Mouse (Mus musculus) cortical plate, adult 2 months (tissue): ENCODE results near the gene Pakap. TPM values are rescaled to one million over a fixed set of nuclear protein-coding genes. Genes with fewer than 3 reads are reported as not detected.

Experiments used
- H3K27ac ChIP-seq: fragments of 200-500 bp; 2 replicates; pipeline ENCODE4 v1.5.1; 2012; ENCODE audit warnings: low read length, control low read depth, inconsistent platforms; ENCODE audit not compliant: insufficient read depth
- H3K4me1 ChIP-seq: fragments of 200-500 bp; 2 replicates; pipeline ENCODE4 v1.6.1; 2011; ENCODE audit warnings: low read length; ENCODE audit not compliant: control insufficient read depth, insufficient read depth
- H3K4me3 ChIP-seq: fragments of 200-500 bp; 2 replicates; pipeline ENCODE4 v1.5.1; 2011; ENCODE audit warnings: mild to moderate bottlenecking, low read length, control low read depth; ENCODE audit not compliant: insufficient read depth
- CTCF ChIP-seq: fragments of 200-500 bp; IDR thresholded peaks from 2 replicates; pipeline ENCODE4 v1.5.1; 2011; ENCODE audit warnings: mild to moderate bottlenecking, control low read depth, low read length; ENCODE audit not compliant: insufficient read depth; ENCODE audit errors: extremely low read depth
- POLR2A ChIP-seq: fragments of 200-500 bp; IDR thresholded peaks from 2 replicates; pipeline ENCODE4 v1.6.1; 2011; ENCODE audit warnings: mild to moderate bottlenecking, low read length, control low read depth; ENCODE audit not compliant: insufficient read depth; ENCODE audit errors: extremely low read depth
- polyA plus RNA-seq: library from polyadenylated mRNA; depleted of rRNA; stranded (reverse); fragments of >200 nt; gene quantifications from 2 replicates; pipeline ENCODE4 v1.2.3, GENCODE M21; 2012

Pakap gene
- polyA plus RNA-seq, 1 experiment: 7.5 TPM

- H3K4me1 ChIP-seq: peaks cover 7% of the 10 kb centered on the region
- no peak overlapping the region for H3K27ac ChIP-seq
- no peak overlapping the region for H3K4me3 ChIP-seq
- no peak for TF ChIP-seq CTCF
- TF ChIP-seq POLR2A: no peak
Observed at GRCm38 (mm10) chr4:57660470-57660869, 92.5 kb downstream of the Pakap start.

GRCm38 (mm10) chr4:57666101-57666500 is 98.1 kb downstream of the Pakap start:
- Histone ChIP-seq H3K27ac (no peak overlapping the region), H3K4me3 (no peak overlapping the region), H3K4me1 (peaks cover 6% of the 10 kb centered on the region; the same call in 1 of the 2 replicates)
- no peak for TF ChIP-seq CTCF
- no peak for TF ChIP-seq POLR2A

- Histone ChIP-seq H3K27ac (no peak overlapping the region), H3K4me3 (no peak overlapping the region), H3K4me1 (peaks cover 6% of the 10 kb centered on the region)
- TF ChIP-seq POLR2A (no peak), CTCF (peak; percentile 43; the same call in 1 of the 2 replicates)
Observed at GRCm38 (mm10) chr4:57670813-57671469, 103.0 kb downstream of the Pakap start.

GRCm38 (mm10) chr4:57672541-57672940 is 104.6 kb downstream of the Pakap start:
- Histone ChIP-seq H3K27ac (no peak overlapping the region), H3K4me1 (peaks cover 5% of the 10 kb centered on the region), H3K4me3 (no peak overlapping the region)
- TF ChIP-seq POLR2A (no peak), CTCF (no peak)

- no peak for TF ChIP-seq POLR2A
- TF ChIP-seq CTCF: peak; percentile 95
- Histone ChIP-seq H3K4me3 (no peak overlapping the region), H3K27ac (no peak overlapping the region), H3K4me1 (peaks cover 2% of the 10 kb centered on the region)
Observed at GRCm38 (mm10) chr4:57672996-57673906, 105.3 kb downstream of the Pakap start.

- Histone ChIP-seq H3K4me1 (peaks cover 2% of the 10 kb centered on the region), H3K4me3 (no peak overlapping the region), H3K27ac (no peak overlapping the region)
- TF ChIP-seq POLR2A (no peak), CTCF (no peak)
Observed at GRCm38 (mm10) chr4:57674351-57674750, 106.4 kb downstream of the Pakap start.

GRCm38 (mm10) chr4:57675387-57675786 is 107.4 kb downstream of the Pakap start:
- H3K27ac ChIP-seq: peak overlapping the region; percentile 37; the same call in 1 of the 2 replicates
- TF ChIP-seq CTCF (no peak), POLR2A (no peak)
- peaks cover 2% of the 10 kb centered on the region for H3K4me1 ChIP-seq
- H3K4me3 ChIP-seq: no peak overlapping the region

- TF ChIP-seq POLR2A (no peak), CTCF (no peak)
Observed at GRCm38 (mm10) chr4:57677916-57678315, 109.9 kb downstream of the Pakap start.

GRCm38 (mm10) chr4:57678991-57679457 is 111.0 kb downstream of the Pakap start:
- Histone ChIP-seq H3K4me3 (no peak overlapping the region), H3K4me1 (no peaks in the 10 kb centered on the region; the same call in 1 of the 2 replicates), H3K27ac (no peak overlapping the region)
- TF ChIP-seq CTCF (no peak), POLR2A (no peak)

More at GRCm38 (mm10) chr4:57677916-57678315, 109.9 kb downstream of the Pakap start:
- H3K27ac ChIP-seq: no peak overlapping the region
- H3K4me3 ChIP-seq: no peak overlapping the region
- H3K4me1 ChIP-seq: no peaks in the 10 kb centered on the region; the same call in 1 of the 2 replicates
